14 mouse cellular contexts compared by ENCODE assay signal in the genomic region with DNA sequence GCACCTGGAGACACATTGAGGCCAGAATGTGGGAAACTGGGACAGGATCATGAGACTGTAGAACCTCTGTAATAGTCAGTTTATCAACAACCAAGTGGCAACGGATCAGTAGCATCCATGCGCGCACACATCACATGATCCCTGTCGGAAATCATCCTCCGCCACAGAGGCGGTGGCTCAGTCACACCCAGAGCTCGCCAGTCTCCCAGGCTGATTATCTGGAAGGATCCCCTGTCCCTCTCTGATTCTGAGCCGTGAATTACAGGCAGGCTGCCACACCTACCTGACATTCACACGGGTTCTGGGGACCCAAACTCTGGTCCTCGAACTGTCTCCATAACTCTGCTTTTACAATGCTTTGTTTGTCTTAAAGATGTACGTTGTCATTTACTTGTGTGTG.
"Had no signal": no experiment of that assay in that cellular context is flagged by ENCODE, and none has a peak within 500 bp of the region (broad histone marks: within the 10 kb centered on the region; RNA-seq: fewer than 3 reads in every experiment).

No protein-coding gene starts in this region.

- H3K27ac ChIP-seq: intestine, embryonic 15.5 days; kidney, postnatal 0 days; limb, embryonic 15.5 days; midbrain, embryonic 13.5 days had no signal

- H3K9ac ChIP-seq: intestine, embryonic 15.5 days; limb, embryonic 15.5 days; lung, embryonic 14.5 days; midbrain, embryonic 13.5 days had no signal

- DNase-seq: kidney, adult 8-10 months; kidney, postnatal 36 days; layer of hippocampus, adult 9-11 months; layer of hippocampus, postnatal 36 days; lung, embryonic 14.5 days; lung, postnatal 14 days; right cerebral cortex, adult 18-20 months; right cerebral cortex, postnatal 25 days; thymus, adult 18-20 months; thymus, postnatal 14 days had no signal

- H3K36me3 ChIP-seq: intestine, embryonic 15.5 days; limb, embryonic 15.5 days; midbrain, embryonic 13.5 days had no signal

- H3K4me3 ChIP-seq: intestine, embryonic 15.5 days; limb, embryonic 15.5 days; midbrain, embryonic 13.5 days had no signal

- H3K9me3 ChIP-seq: intestine, embryonic 15.5 days; limb, embryonic 15.5 days; midbrain, embryonic 13.5 days had no signal

- ATAC-seq: intestine, embryonic 15.5 days; midbrain, embryonic 13.5 days had no signal

- H3K4me2 ChIP-seq: intestine, embryonic 15.5 days; limb, embryonic 15.5 days; lung, embryonic 14.5 days; midbrain, embryonic 13.5 days had no signal

- H3K27me3 ChIP-seq: intestine, embryonic 15.5 days; limb, embryonic 15.5 days; midbrain, embryonic 13.5 days had no signal

- H3K4me1 ChIP-seq: midbrain, embryonic 13.5 days had no signal
